Mouse (Mus musculus): ENCODE measurements around the gene Aak1. TPM values are rescaled to one million over a fixed set of nuclear protein-coding genes. Genes with fewer than 3 reads are reported as not detected.

Aak1 gene
- total and polyA plus RNA-seq, 2 experiments from 2014 or later: 32.6 to 80.8 TPM

DNA sequence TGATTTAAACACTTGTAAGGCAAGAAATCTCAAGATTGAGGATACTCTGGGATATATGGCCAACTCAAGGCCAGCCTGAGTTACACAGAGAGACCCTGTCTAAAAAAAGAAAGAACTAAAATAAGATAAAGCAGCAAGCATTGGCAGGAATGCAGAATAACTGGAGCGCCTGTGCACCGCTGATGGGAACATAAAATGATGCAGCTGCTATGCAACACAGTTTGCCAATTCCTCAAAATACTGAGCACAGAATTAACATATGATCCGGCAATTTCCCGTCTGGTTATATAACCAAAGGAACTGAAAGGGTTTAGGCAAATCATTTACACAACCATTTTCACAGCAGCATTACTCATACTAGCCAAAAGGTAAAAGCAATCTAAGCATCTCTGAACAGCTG, 30.0 kb downstream of the Aak1 start:
- Histone ChIP-seq H3K9me3 (ENCODE audit: low read length) (no peaks in the 10 kb centered on the region), H3K27me3 (ENCODE audit: insufficient read depth, low read length) (no peaks in the 10 kb centered on the region), H3K4me3 (ENCODE audit: low read length) (no peak overlapping the region), H3K4me1 (ENCODE audit: insufficient read depth, low read length) (no peaks in the 10 kb centered on the region; the same call in 1 of the 2 replicates), H3K9ac (replicated peaks; ENCODE audit: low read length) (no peak overlapping the region), H3K27ac (no peak overlapping the region), H3K4me2 (ENCODE audit: low read depth, low read length) (no peak overlapping the region), H3K36me3 (ENCODE audit: insufficient read depth, low read length) (no peaks in the 10 kb centered on the region)
- peak; percentile 18 for DNase-seq (ENCODE audit: low spot score)
- WGBS: 65% methylated on average over 4 of the region's 4 CpGs
- no peak for TF ChIP-seq CTCF (IDR thresholded peaks at IDR 0.05; ENCODE audit: low read depth)
- ATAC-seq: no peak

DNA sequence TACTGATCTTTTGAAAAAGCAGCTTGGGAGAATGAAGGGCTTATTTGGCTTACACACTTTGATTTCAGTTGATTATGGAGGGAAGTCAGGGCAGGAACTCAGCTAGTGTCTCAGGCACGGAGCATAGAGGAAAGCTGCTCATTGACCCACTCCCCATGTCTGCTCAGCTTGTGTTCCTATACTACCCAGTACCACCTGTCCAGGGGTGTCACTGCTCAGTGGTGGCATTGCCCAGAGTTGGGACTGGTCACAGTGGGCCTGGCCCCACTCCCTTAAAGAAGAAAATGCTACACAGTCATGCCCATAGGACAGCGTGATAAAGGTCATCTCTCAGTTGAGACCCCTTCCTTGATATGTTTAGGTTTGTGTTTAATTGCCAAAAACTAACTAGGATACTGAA, 34.9 kb downstream of the Aak1 start:
- no peaks in the 10 kb centered on the region for H3K27me3 ChIP-seq (ENCODE audit: insufficient read depth, low read length)
- H3K9me3 ChIP-seq (ENCODE audit: low read length): no peaks in the 10 kb centered on the region
- no peaks in the 10 kb centered on the region for H3K36me3 ChIP-seq (ENCODE audit: insufficient read depth, low read length)
- H3K9ac ChIP-seq (replicated peaks; ENCODE audit: low read length): no peak overlapping the region
- peaks cover 3% of the 10 kb centered on the region; the same call in 1 of the 2 replicates for H3K4me1 ChIP-seq (ENCODE audit: insufficient read depth, low read length)
- H3K4me3 ChIP-seq (ENCODE audit: low read length): no peak overlapping the region
- no peak overlapping the region for H3K27ac ChIP-seq
- no peak overlapping the region for H3K4me2 ChIP-seq (ENCODE audit: low read depth, low read length)
- DNase-seq (ENCODE audit: low spot score) (no peak), ATAC-seq (no peak)
- TF ChIP-seq CTCF (IDR thresholded peaks at IDR 0.05; ENCODE audit: low read depth): no peak
- 84% methylated on average over 2 of the region's 2 CpGs for WGBS

DNA sequence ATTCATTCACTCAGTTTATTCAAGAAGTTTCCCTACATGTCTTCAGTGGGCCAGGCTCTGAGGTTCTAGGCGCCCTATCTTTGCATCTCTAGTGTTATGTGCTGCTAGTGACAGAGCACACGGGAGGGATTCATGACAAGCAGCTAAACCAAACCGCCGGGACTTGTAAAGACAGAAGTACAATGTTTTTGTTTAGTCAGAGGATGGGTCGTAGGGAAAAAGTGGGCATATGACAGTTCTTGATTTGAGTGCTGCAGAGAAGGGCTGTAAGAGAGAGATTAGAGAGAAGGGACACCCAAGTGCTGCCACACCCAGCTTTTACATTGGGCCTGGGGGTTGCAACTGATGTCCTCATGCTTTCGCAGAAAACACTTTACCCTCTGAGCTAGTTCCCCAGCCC, 35.4 kb downstream of the Aak1 start:
- 85% methylated on average over 6 of the region's 6 CpGs for WGBS
- no peaks in the 10 kb centered on the region for H3K9me3 ChIP-seq (ENCODE audit: low read length)
- no peak for ATAC-seq

DNA sequence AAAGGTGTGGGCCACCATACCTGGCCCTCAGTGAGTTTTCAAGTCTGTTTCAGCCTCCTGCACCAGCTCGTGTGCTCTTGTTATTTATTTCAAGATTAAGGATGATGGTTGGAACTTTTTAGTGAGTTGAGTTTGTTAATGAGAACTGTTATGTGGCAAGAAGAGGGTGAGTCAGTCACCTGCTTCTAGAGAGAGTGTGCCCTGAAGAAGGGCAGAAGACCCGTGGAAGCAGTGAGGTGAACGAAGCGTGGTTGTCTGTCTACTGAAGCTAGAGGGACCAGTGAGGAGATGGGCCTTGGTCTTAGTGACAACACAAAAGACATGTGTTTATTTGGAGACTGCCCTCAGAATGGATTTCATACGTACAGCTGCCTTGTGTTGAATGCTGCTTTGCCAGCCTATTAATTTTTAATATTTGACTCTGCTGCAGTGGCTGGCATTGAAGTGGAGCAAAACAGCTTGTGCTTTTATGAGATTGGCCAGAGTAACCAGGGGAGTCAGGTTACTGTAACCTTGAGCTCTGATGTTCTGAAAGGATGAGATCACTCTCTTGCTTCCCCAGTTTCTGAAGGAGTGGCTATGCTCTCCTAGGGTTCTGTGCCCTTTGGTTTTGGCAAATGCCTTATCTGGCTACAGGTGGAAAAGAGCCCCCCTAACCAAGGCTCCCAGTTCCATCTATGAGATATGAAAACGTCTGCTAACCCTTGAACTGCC, 36.7 kb downstream of the Aak1 start:
- Histone ChIP-seq H3K4me3 (ENCODE audit: low read length) (no peak overlapping the region), H3K9ac (replicated peaks; ENCODE audit: low read length) (no peak overlapping the region), H3K4me2 (ENCODE audit: low read depth, low read length) (no peak overlapping the region), H3K27me3 (ENCODE audit: insufficient read depth, low read length) (no peaks in the 10 kb centered on the region), H3K9me3 (ENCODE audit: low read length) (no peaks in the 10 kb centered on the region), H3K27ac (peak overlapping the region; percentile 36; the same call in 1 of the 2 replicates), H3K4me1 (ENCODE audit: insufficient read depth, low read length) (peaks cover 3% of the 10 kb centered on the region; the same call in 1 of the 2 replicates), H3K36me3 (ENCODE audit: insufficient read depth, low read length) (no peaks in the 10 kb centered on the region)
- no peak for ATAC-seq
- no peak for TF ChIP-seq CTCF (IDR thresholded peaks at IDR 0.05; ENCODE audit: low read depth)
- 79% methylated on average over 6 of the region's 6 CpGs for WGBS
- peak; percentile 18 for DNase-seq (ENCODE audit: low spot score)

More for the DNA sequence above, 35.4 kb downstream of the Aak1 start:
- DNase-seq (ENCODE audit: low spot score): no peak
- Histone ChIP-seq H3K27ac (no peak overlapping the region), H3K9ac (replicated peaks; ENCODE audit: low read length) (no peak overlapping the region), H3K27me3 (ENCODE audit: insufficient read depth, low read length) (no peaks in the 10 kb centered on the region), H3K4me1 (ENCODE audit: insufficient read depth, low read length) (peaks cover 3% of the 10 kb centered on the region; the same call in 1 of the 2 replicates), H3K4me2 (ENCODE audit: low read depth, low read length) (no peak overlapping the region), H3K4me3 (ENCODE audit: low read length) (no peak overlapping the region), H3K36me3 (ENCODE audit: insufficient read depth, low read length) (no peaks in the 10 kb centered on the region)
- no peak for TF ChIP-seq CTCF (IDR thresholded peaks at IDR 0.05; ENCODE audit: low read depth)

DNA sequence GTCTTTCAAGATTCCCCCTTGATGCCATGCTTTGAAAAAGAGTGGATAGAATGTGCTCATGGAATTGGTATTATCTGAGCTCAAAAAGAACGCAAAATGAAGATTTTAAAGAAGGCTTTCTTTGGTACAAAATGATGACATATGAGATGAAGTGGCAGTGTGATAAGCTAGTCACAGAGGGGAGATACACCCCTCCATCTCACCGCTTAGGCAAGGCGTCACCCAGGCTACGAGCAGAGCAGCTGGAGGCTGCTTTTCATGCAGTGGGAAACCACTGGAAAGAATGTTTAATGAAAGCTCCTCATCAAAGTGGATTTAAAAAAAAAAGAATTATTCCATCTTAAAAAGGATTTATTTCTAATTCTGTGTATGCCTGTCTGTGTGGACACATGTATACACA, 37.5 kb downstream of the Aak1 start:
- Histone ChIP-seq H3K9ac (replicated peaks; ENCODE audit: low read length) (no peak overlapping the region), H3K4me3 (ENCODE audit: low read length) (no peak overlapping the region), H3K36me3 (ENCODE audit: insufficient read depth, low read length) (no peaks in the 10 kb centered on the region), H3K27ac (0 out of 2 replicates have a peak overlapping the region, but pooled peaks have one; percentile 36), H3K4me2 (ENCODE audit: low read depth, low read length) (no peak overlapping the region), H3K27me3 (ENCODE audit: insufficient read depth, low read length) (no peaks in the 10 kb centered on the region), H3K4me1 (ENCODE audit: insufficient read depth, low read length) (peaks cover 3% of the 10 kb centered on the region; the same call in 1 of the 2 replicates), H3K9me3 (ENCODE audit: low read length) (no peaks in the 10 kb centered on the region)
- no peak for TF ChIP-seq CTCF (IDR thresholded peaks at IDR 0.05; ENCODE audit: low read depth)
- no peak for ATAC-seq
- DNase-seq (ENCODE audit: low spot score): no peak
- 60% methylated on average over 4 of the region's 4 CpGs for WGBS

DNA sequence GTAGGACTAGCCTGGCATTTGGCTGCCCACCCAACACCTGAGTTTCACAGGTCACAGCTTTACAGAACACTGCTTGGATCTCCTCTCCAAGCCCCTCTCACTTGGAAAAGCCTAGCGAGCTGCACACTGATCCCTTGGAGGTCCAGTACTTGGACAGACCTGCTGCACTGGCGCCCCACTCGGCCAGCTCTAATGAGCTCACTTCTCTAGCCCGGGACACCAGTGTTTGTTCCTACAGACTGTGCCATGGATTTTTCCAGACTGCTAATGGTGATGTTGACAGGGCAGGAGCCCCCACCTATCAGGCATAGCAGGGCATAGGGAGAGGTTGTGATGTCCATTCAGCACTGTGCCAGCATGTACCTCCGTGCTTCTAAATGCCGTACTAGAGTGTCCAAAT, 48.2 kb downstream of the Aak1 start:
- Histone ChIP-seq H3K9ac (replicated peaks; ENCODE audit: low read length) (no peak overlapping the region), H3K4me2 (ENCODE audit: low read depth, low read length) (no peak overlapping the region), H3K4me3 (ENCODE audit: low read length) (no peak overlapping the region), H3K27ac (no peak overlapping the region), H3K36me3 (ENCODE audit: insufficient read depth, low read length) (no peaks in the 10 kb centered on the region), H3K9me3 (ENCODE audit: low read length) (no peaks in the 10 kb centered on the region), H3K4me1 (ENCODE audit: insufficient read depth, low read length) (no peaks in the 10 kb centered on the region), H3K27me3 (ENCODE audit: insufficient read depth, low read length) (no peaks in the 10 kb centered on the region)
- no peak for DNase-seq (ENCODE audit: low spot score)
- ATAC-seq: no peak
- no peak for TF ChIP-seq CTCF (IDR thresholded peaks at IDR 0.05; ENCODE audit: low read depth)
- WGBS: 92% methylated on average over 6 of the region's 6 CpGs

DNA sequence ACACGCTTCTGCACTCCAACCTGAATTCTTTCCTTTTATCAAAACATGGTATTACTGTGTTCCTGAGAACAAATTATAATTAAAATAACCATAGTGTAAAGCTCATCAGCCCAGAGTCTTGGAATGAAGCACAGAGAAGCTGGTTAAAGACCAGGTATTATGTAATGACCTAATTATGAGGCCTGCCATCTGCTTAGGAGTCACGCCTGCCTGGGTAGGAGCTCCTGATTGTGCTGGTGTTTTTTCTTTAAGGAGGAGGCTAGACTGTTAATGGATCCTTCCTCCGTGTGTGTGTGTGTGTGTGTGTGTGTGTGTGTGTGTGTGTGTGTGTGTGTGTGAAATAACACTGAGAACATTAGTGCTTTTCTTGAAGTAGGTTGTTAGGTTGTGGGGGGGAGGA, 49.7 kb downstream of the Aak1 start:
- H3K9ac ChIP-seq (replicated peaks; ENCODE audit: low read length): no peak overlapping the region
- H3K4me3 ChIP-seq (ENCODE audit: low read length): no peak overlapping the region
- H3K4me2 ChIP-seq (ENCODE audit: low read depth, low read length): no peak overlapping the region
- ATAC-seq (no peak), DNase-seq (ENCODE audit: low spot score) (peak; percentile 8)
- no peaks in the 10 kb centered on the region for H3K27me3 ChIP-seq (ENCODE audit: insufficient read depth, low read length)
- no peaks in the 10 kb centered on the region for H3K36me3 ChIP-seq (ENCODE audit: insufficient read depth, low read length)
- no peak for TF ChIP-seq CTCF (IDR thresholded peaks at IDR 0.05; ENCODE audit: low read depth)
- 75% methylated on average over 3 of the region's 3 CpGs for WGBS
- no peaks in the 10 kb centered on the region for H3K9me3 ChIP-seq (ENCODE audit: low read length)
- H3K4me1 ChIP-seq (ENCODE audit: insufficient read depth, low read length): no peaks in the 10 kb centered on the region
- H3K27ac ChIP-seq: no peak overlapping the region
